Mouse (Mus musculus): ENCODE data around the gene Mrfap1. TPM values are rescaled to one million over a fixed set of nuclear protein-coding genes. Genes with fewer than 3 reads are reported as not detected.
"Not testable (repeated sequence)": the region's sequence is repeated elsewhere in the genome, so short reads cannot be mapped to it uniquely, and the experiment has no call there.

The Mrfap1 gene
- polyA plus RNA-seq, 1 experiment from 2014 or later: 279 TPM

DNA sequence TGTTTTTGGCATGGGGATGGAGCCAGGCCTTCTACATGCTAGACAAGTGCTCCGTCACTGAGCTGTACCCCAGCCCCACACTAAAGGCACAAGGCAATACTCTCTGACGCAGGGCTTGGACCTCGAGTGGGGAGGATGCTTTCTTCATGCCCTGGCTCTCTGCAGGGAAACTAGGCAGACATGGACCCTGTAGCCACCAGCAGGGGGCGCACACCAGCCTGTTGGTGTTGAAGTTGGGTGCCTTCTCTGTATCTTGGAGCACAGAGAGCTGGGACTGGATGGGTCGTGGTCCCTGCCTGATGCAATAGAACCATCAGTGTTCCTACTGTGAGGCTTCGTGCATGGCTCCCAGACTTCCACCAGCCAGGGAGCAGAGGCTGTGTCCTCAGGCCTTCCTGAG, 23.6 kb upstream of the Mrfap1 start:
- H3K36me3 ChIP-seq: peaks cover 62% of the 10 kb centered on the region
- no peaks in the 10 kb centered on the region for H3K9me3 ChIP-seq
- H3K4me2 ChIP-seq: no peak overlapping the region
- H3K27me3 ChIP-seq (replicated peaks): no peaks in the 10 kb centered on the region
- no peak overlapping the region for H3K27ac ChIP-seq (replicated peaks)
- no peaks in the 10 kb centered on the region for H3K4me1 ChIP-seq
- ATAC-seq (ENCODE audit: extremely low read depth, insufficient number of reproducible peaks, low FRiP score, low TSS enrichment): no peak
- no peak overlapping the region for H3K9ac ChIP-seq
- H3K4me3 ChIP-seq: no peak overlapping the region
- WGBS: 41% methylated on average over 6 of the region's 6 CpGs

DNA sequence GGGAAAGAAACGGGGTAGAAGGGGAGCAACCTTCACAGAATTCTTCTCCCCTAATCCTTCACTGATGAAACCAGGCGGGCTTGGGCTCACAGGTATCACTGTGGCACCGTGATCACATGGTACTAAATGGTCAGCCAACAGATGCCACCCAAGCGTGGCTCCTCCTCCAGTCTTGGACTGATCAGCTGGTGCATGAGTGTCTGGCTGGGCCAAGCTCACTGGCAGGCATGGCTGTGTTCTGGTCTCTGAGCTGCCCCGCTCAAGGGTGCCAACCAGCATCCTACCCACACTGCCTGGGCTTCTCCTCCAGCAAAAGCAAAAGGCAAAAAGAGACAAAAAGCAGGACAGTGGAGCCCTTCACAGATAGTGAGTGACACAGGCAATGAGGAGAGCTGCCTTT, 23.2 kb upstream of the Mrfap1 start:
- WGBS: 72% methylated on average over 5 of the region's 5 CpGs
- H3K4me3 ChIP-seq: no peak overlapping the region
- no peak overlapping the region for H3K27ac ChIP-seq (replicated peaks)
- no peak overlapping the region for H3K9ac ChIP-seq
- ATAC-seq (ENCODE audit: extremely low read depth, insufficient number of reproducible peaks, low FRiP score, low TSS enrichment): no peak
- H3K4me2 ChIP-seq: no peak overlapping the region
- no peaks in the 10 kb centered on the region for H3K27me3 ChIP-seq (replicated peaks)
- H3K9me3 ChIP-seq: no peaks in the 10 kb centered on the region
- H3K4me1 ChIP-seq: no peaks in the 10 kb centered on the region
- H3K36me3 ChIP-seq: peaks cover 62% of the 10 kb centered on the region

GRCm38 (mm10) chr5:36817738-36818137, 21.2 kb upstream of the Mrfap1 start:
- H3K9ac ChIP-seq: no peak overlapping the region
- 56% methylated on average over 3 of the region's 3 CpGs for WGBS
- no peaks in the 10 kb centered on the region for H3K9me3 ChIP-seq
- H3K36me3 ChIP-seq: peaks cover 44% of the 10 kb centered on the region
- H3K4me2 ChIP-seq: no peak overlapping the region
- no peaks in the 10 kb centered on the region for H3K27me3 ChIP-seq (replicated peaks)
- H3K27ac ChIP-seq (replicated peaks): no peak overlapping the region
- no peaks in the 10 kb centered on the region for H3K4me1 ChIP-seq
- ATAC-seq (ENCODE audit: extremely low read depth, insufficient number of reproducible peaks, low FRiP score, low TSS enrichment): no peak
- no peak overlapping the region for H3K4me3 ChIP-seq

GRCm38 (mm10) chr5:36814554-36814953, 18.0 kb upstream of the Mrfap1 start:
- Histone ChIP-seq H3K4me1 (no peaks in the 10 kb centered on the region), H3K9ac (no peak overlapping the region), H3K27ac (replicated peaks) (no peak overlapping the region), H3K9me3 (no peaks in the 10 kb centered on the region), H3K4me3 (no peak overlapping the region), H3K27me3 (replicated peaks) (no peaks in the 10 kb centered on the region), H3K4me2 (no peak overlapping the region), H3K36me3 (peaks cover 27% of the 10 kb centered on the region)
- no peak for ATAC-seq (ENCODE audit: extremely low read depth, insufficient number of reproducible peaks, low FRiP score, low TSS enrichment)
- WGBS: 67% methylated on average over 6 of the region's 6 CpGs

- Histone ChIP-seq H3K27ac (replicated peaks) (no peak overlapping the region), H3K27me3 (replicated peaks) (no peaks in the 10 kb centered on the region), H3K4me3 (no peak overlapping the region), H3K4me1 (0 out of 2 replicates have a peak, but pooled peaks cover 7% of the 10 kb centered on the region), H3K9ac (no peak overlapping the region), H3K9me3 (no peaks in the 10 kb centered on the region), H3K4me2 (no peak overlapping the region), H3K36me3 (peaks cover 13% of the 10 kb centered on the region; the same call in 1 of the 2 replicates)
- 31% methylated on average over 3 of the region's 3 CpGs for WGBS
- ATAC-seq (ENCODE audit: extremely low read depth, insufficient number of reproducible peaks, low FRiP score, low TSS enrichment): no peak
Measured at GRCm38 (mm10) chr5:36811413-36811812, 14.8 kb upstream of the Mrfap1 start.

- ATAC-seq (ENCODE audit: extremely low read depth, insufficient number of reproducible peaks, low FRiP score, low TSS enrichment): no peak
- Histone ChIP-seq H3K4me2 (no peak overlapping the region), H3K27me3 (replicated peaks) (no peaks in the 10 kb centered on the region), H3K36me3 (peaks cover 9% of the 10 kb centered on the region; the same call in 1 of the 2 replicates), H3K9me3 (no peaks in the 10 kb centered on the region), H3K4me3 (no peak overlapping the region), H3K4me1 (0 out of 2 replicates have a peak, but pooled peaks cover 7% of the 10 kb centered on the region), H3K27ac (replicated peaks) (no peak overlapping the region), H3K9ac (no peak overlapping the region)
- WGBS: 75% methylated on average over 3 of the region's 3 CpGs
Measured at GRCm38 (mm10) chr5:36810634-36811033, 14.1 kb upstream of the Mrfap1 start.

GRCm38 (mm10) chr5:36809123-36809522, 12.6 kb upstream of the Mrfap1 start:
- Histone ChIP-seq H3K4me2 (no peak overlapping the region), H3K9ac (no peak overlapping the region), H3K4me3 (no peak overlapping the region), H3K9me3 (no peaks in the 10 kb centered on the region), H3K36me3 (peaks cover 5% of the 10 kb centered on the region; the same call in 1 of the 2 replicates), H3K27ac (replicated peaks) (no peak overlapping the region), H3K27me3 (replicated peaks) (no peaks in the 10 kb centered on the region), H3K4me1 (0 out of 2 replicates have a peak, but pooled peaks cover 7% of the 10 kb centered on the region)
- 75% methylated on average over 7 of the region's 7 CpGs for WGBS
- ATAC-seq (ENCODE audit: extremely low read depth, insufficient number of reproducible peaks, low FRiP score, low TSS enrichment): no peak

- 0 out of 2 replicates have a peak, but pooled peaks cover 7% of the 10 kb centered on the region for H3K4me1 ChIP-seq
- H3K9me3 ChIP-seq: no peaks in the 10 kb centered on the region
- H3K4me2 ChIP-seq: no peak overlapping the region
- 12% methylated on average over 5 of the region's 5 CpGs for WGBS
- H3K9ac ChIP-seq: no peak overlapping the region; the same call in 1 of the 2 replicates
- ATAC-seq (ENCODE audit: extremely low read depth, insufficient number of reproducible peaks, low FRiP score, low TSS enrichment): no peak
- H3K27ac ChIP-seq (replicated peaks): no peak overlapping the region
- H3K4me3 ChIP-seq: no peak overlapping the region
- H3K36me3 ChIP-seq: no peaks in the 10 kb centered on the region
- H3K27me3 ChIP-seq (replicated peaks): no peaks in the 10 kb centered on the region
Measured at GRCm38 (mm10) chr5:36807106-36807505, 10.5 kb upstream of the Mrfap1 start.

GRCm38 (mm10) chr5:36797291-36797690, 719 bp upstream of the Mrfap1 start:
- ATAC-seq (ENCODE audit: extremely low read depth, insufficient number of reproducible peaks, low FRiP score, low TSS enrichment): no peak
- peaks cover 20% of the 10 kb centered on the region for H3K36me3 ChIP-seq
- peak overlapping the region; percentile 48 for H3K9ac ChIP-seq
- H3K4me1 ChIP-seq: peaks cover 13% of the 10 kb centered on the region
- peak overlapping the region; percentile 70 for H3K4me2 ChIP-seq
- H3K27ac ChIP-seq (replicated peaks): no peak overlapping the region
- no peaks in the 10 kb centered on the region for H3K27me3 ChIP-seq (replicated peaks)
- H3K4me3 ChIP-seq: peak overlapping the region; percentile 61
- WGBS: 54% methylated on average over 8 of the region's 8 CpGs
- H3K9me3 ChIP-seq: no peaks in the 10 kb centered on the region

- H3K4me2 ChIP-seq: peak overlapping the region; percentile 70
- peak overlapping the region; percentile 88 for H3K9ac ChIP-seq
- H3K36me3 ChIP-seq: peaks cover 20% of the 10 kb centered on the region
- peak overlapping the region; percentile 96 for H3K27ac ChIP-seq (replicated peaks)
- not testable (repeated sequence) for H3K27me3 ChIP-seq (replicated peaks); H3K9me3 ChIP-seq
- WGBS: 2% methylated on average over 35 of the region's 37 CpGs
- peak; percentile 47; the same call in 1 of the 2 replicates for ATAC-seq (ENCODE audit: extremely low read depth, insufficient number of reproducible peaks, low FRiP score, low TSS enrichment)
- H3K4me3 ChIP-seq: peak overlapping the region; percentile 61
- H3K4me1 ChIP-seq: peaks cover 13% of the 10 kb centered on the region
Measured at GRCm38 (mm10) chr5:36795647-36796295, 801 bp downstream of the Mrfap1 start.

- Histone ChIP-seq H3K4me1 (peaks cover 9% of the 10 kb centered on the region), H3K27ac (replicated peaks) (peak overlapping the region; percentile 48), H3K9me3 (no peaks in the 10 kb centered on the region), H3K36me3 (peaks cover 20% of the 10 kb centered on the region), H3K27me3 (replicated peaks) (no peaks in the 10 kb centered on the region; the same call in 1 of the 2 replicates), H3K9ac (no peak overlapping the region), H3K4me3 (no peak overlapping the region), H3K4me2 (no peak overlapping the region)
- 69% methylated on average over 9 of the region's 9 CpGs for WGBS
- no peak for ATAC-seq (ENCODE audit: extremely low read depth, insufficient number of reproducible peaks, low FRiP score, low TSS enrichment)
Measured at GRCm38 (mm10) chr5:36791861-36792260, 4.7 kb downstream of the Mrfap1 start.

- H3K27me3 ChIP-seq (replicated peaks): no peaks in the 10 kb centered on the region; the same call in 1 of the 2 replicates
- H3K9me3 ChIP-seq: 0 out of 2 replicates have a peak, but pooled peaks cover 4% of the 10 kb centered on the region
- no peak overlapping the region for H3K9ac ChIP-seq
- no peak overlapping the region for H3K4me3 ChIP-seq
- H3K27ac ChIP-seq (replicated peaks): no peak overlapping the region
- no peaks in the 10 kb centered on the region for H3K36me3 ChIP-seq
- no peak overlapping the region for H3K4me2 ChIP-seq
- H3K4me1 ChIP-seq: no peaks in the 10 kb centered on the region
- no peak for ATAC-seq (ENCODE audit: extremely low read depth, insufficient number of reproducible peaks, low FRiP score, low TSS enrichment)
- 88% methylated on average over 5 of the region's 5 CpGs for WGBS
Measured at GRCm38 (mm10) chr5:36786052-36786451, 10.5 kb downstream of the Mrfap1 start.
